Mouse (Mus musculus) lung, embryonic 16.5 days (tissue): ENCODE results near the gene Cdh1. TPM values are rescaled to one million over a fixed set of nuclear protein-coding genes. Genes with fewer than 3 reads are reported as not detected.
A peak's percentile ranks its signal among the peaks of the same experiment; 100 is the strongest.
"Not testable (repeated sequence)": the region's sequence is repeated elsewhere in the genome, so short reads cannot be mapped to it uniquely, and the experiment has no call there.

Experiments used
- ATAC-seq: fragments of 200-750 bp; cut with Nextera tagmentation; 2 replicates; pipeline ENCODE4 v1.8.0; 2017; ENCODE audit warnings: low read depth, mild to moderate bottlenecking, moderate library complexity
- H3K27ac ChIP-seq: fragments of 300-500 bp; sonication (generic); 2 replicates; pipeline ENCODE4 v1.5.1; 2014; ENCODE audit warnings: mild to moderate bottlenecking, control low read depth, low read length
- H3K27me3 ChIP-seq: fragments of 300-500 bp; sonication (generic); 2 replicates; pipeline ENCODE4 v1.6.1; 2014; ENCODE audit warnings: low read depth, low read length, mixed read lengths; ENCODE audit not compliant: control insufficient read depth, insufficient read depth
- H3K36me3 ChIP-seq: fragments of 300-500 bp; sonication (generic); 2 replicates; pipeline ENCODE4 v1.6.1; 2014; ENCODE audit warnings: low read length; ENCODE audit not compliant: control insufficient read depth, insufficient read depth
- H3K4me1 ChIP-seq: fragments of 300-500 bp; sonication (generic); replicated peaks from 2 replicates; pipeline ENCODE4 v1.6.1; 2014; ENCODE audit warnings: low read length, mixed read lengths; ENCODE audit not compliant: control insufficient read depth, insufficient read depth
- H3K4me2 ChIP-seq: fragments of 300-500 bp; sonication (generic); 2 replicates; pipeline ENCODE4 v1.6.1; 2014; ENCODE audit warnings: low read depth, low read length, control low read depth
- H3K4me3 ChIP-seq: fragments of 300-500 bp; sonication (generic); 2 replicates; pipeline ENCODE4 v1.5.1; 2014; ENCODE audit warnings: mild to moderate bottlenecking, low read length, control low read depth
- H3K9ac ChIP-seq: fragments of 300-500 bp; sonication (generic); 2 replicates; pipeline ENCODE4 v1.6.1; 2014; ENCODE audit warnings: low read length, control low read depth
- H3K9me3 ChIP-seq: fragments of 300-500 bp; sonication (generic); 2 replicates; pipeline ENCODE4 v1.6.1; 2016; ENCODE audit warnings: low read length; ENCODE audit not compliant: control insufficient read depth
- WGBS: fragments of 180-500 bp; shearing (Covaris S2); extraction: QIAGEN DNeasy Blood & Tissue Kit; methylation state at CpG from one replicate; pipeline ENCODE4 v1.1.7; 2014; 5-methylcytosine and 5-hydroxymethylcytosine counted together
- polyA plus RNA-seq: library from polyadenylated mRNA; unstranded; fragments of >200 nt; fragmentation: Nextera tagmentation; extraction: Ambion mirVana; gene quantifications from 2 replicates; pipeline ENCODE4 v1.2.1, GENCODE M21; 2015

Gene Cdh1
- polyA plus RNA-seq, 1 experiment from 2014 or later: 162 TPM

DNA sequence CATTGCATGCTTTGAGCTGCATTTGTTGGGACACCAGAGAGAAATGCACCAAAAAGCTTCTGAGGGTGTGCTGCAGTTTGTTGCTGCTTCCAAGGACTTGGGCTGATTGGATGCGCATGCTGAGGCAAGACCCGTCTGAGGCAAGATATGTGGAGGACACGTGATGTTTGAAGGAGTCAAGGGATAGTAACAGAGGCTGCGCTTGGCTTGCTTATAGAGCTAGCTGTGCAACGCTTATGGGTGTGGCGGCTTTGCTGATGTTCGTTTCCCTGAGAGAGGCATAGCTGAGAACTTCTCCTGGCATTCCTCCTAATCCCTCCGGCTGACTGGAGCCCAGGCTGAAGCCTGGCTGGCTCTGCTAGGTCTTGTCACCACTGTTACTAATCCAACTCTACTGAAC lies 16.3 kb upstream of the Cdh1 start:
- Histone ChIP-seq H3K4me2 (no peak overlapping the region), H3K4me1 (peaks cover 4% of the 10 kb centered on the region; the same call in 1 of the 2 replicates), H3K36me3 (no peaks in the 10 kb centered on the region), H3K4me3 (no peak overlapping the region), H3K9me3 (no peaks in the 10 kb centered on the region), H3K27me3 (no peaks in the 10 kb centered on the region), H3K9ac (no peak overlapping the region), H3K27ac (no peak overlapping the region)
- no peak for ATAC-seq
- 79% methylated on average over 8 of the region's 8 CpGs for WGBS

DNA sequence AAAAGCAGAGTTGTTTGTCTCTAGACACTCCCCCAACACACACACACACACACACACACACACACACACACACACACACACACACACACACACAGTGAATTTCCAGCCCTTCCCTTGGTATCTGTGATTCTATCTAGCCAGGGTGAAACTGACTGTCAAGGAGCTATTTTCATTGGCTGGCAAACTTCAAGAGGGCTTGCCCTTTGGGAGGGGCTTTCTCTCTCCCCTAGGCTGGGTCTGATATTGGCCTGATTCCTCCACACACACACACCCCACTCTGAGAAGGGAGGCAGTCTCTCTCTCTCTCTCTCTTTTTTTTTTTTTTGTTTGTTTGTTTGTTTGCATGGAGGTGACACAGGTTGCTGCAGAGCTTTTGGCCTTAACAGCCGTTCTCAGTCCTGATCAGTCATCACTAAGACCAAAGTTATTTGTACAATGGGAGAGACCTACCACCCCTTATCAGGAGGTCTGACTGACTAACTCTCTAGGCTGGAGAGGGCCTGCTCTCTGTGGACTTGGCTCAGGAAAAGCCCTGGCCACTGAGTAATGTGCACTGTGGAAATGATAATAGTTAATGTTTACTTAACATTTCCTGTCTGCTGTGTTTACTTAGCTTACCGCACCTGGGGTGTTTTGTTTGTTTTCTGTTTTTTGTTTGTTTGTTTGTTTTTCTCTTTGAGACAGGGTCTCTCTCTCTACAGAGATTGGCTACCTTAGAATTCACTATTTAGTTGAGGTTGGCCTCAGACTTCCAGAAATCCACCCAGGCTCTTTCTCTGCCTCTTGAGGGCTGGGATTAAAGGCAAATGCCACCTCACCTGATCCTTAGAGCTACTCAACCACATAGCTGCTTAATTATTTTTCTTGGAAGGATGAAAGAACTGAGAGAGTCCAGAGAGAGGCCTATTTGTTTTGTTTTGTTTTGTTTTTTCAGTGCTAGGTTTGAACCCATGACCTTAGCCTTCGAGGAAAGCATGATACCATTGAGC lies 14.4 kb upstream of the Cdh1 start:
- Histone ChIP-seq H3K27me3 (no peaks in the 10 kb centered on the region), H3K27ac (no peak overlapping the region), H3K9me3 (no peaks in the 10 kb centered on the region), H3K4me3 (no peak overlapping the region), H3K4me1 (peaks cover 4% of the 10 kb centered on the region; the same call in 1 of the 2 replicates), H3K9ac (no peak overlapping the region), H3K4me2 (no peak overlapping the region), H3K36me3 (no peaks in the 10 kb centered on the region)
- no peak for ATAC-seq
- WGBS: 25% methylated on average over 3 of the region's 3 CpGs

DNA sequence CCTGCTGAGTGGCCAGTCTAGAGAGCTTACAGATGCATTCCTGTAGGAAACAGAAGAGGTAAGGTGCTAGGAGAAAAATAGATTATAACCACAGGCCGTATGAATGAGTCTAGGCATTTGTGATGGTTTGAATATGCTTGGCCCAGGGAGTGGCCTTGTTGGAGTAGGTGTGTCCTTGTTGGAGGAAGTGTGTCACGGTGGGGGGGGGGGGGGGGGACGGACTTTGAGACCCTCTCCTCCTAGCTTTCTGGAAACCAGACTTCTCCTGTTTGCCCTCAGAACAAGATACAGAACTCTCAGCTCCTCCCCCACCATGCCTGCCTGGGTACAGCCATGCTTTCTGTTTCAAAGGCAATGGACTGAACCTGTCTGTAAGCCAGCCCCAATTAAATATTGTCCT lies 10.7 kb upstream of the Cdh1 start:
- no peak overlapping the region for H3K9ac ChIP-seq
- H3K27ac ChIP-seq: no peak overlapping the region
- no peaks in the 10 kb centered on the region for H3K9me3 ChIP-seq
- no peaks in the 10 kb centered on the region for H3K4me1 ChIP-seq
- no peaks in the 10 kb centered on the region for H3K36me3 ChIP-seq
- no peaks in the 10 kb centered on the region for H3K27me3 ChIP-seq
- ATAC-seq: no peak
- no peak overlapping the region for H3K4me2 ChIP-seq
- WGBS: 56% methylated on average over 3 of the region's 3 CpGs
- H3K4me3 ChIP-seq: no peak overlapping the region

DNA sequence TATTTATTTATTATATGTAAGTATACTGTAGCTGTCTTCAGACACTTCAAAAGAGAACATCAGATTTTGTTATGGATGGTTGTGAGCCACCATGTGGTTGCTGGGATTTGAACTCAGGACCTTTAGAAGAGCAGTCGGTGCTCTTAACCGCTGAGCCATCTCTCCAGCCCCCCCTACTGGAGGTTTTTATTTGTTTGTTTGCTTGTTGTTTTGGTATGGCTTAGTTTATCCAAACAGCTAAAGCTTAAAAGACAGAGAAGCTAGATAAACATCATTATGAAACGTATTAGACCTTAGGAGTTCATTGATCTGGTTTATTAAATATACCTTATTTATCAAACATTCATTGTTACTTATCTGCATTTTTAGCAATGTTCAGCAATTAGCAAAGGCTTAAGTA lies 7.5 kb upstream of the Cdh1 start:
- WGBS: 87% methylated on average over 3 of the region's 3 CpGs
- not testable (repeated sequence) for H3K9ac ChIP-seq, H3K27ac ChIP-seq, H3K4me1 ChIP-seq, H3K4me2 ChIP-seq, H3K9me3 ChIP-seq, ATAC-seq, H3K36me3 ChIP-seq, H3K27me3 ChIP-seq, H3K4me3 ChIP-seq

DNA sequence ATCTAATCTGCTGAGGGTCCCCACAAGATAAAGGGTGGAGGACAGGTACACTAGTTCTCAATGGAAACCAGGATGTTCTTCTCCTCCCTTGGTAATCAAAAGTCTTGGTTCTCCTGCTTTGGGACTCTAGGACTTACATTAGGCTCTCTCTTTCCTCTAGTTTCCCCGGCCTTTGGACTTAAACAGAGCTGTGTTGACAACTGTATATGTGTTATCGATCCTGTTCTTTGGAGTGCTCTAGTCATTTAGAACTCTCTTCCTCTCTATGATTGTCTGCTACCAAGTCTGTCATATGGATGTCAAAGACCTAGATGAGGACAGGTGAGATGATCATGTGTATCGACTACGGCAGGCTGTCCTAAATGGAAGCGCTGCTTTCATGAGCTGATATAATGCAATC lies 6.1 kb upstream of the Cdh1 start:
- Histone ChIP-seq H3K9me3 (no peaks in the 10 kb centered on the region), H3K27me3 (peaks cover 4% of the 10 kb centered on the region; the same call in 1 of the 2 replicates), H3K36me3 (no peaks in the 10 kb centered on the region), H3K4me3 (no peak overlapping the region), H3K9ac (no peak overlapping the region), H3K27ac (no peak overlapping the region), H3K4me2 (no peak overlapping the region), H3K4me1 (no peaks in the 10 kb centered on the region)
- ATAC-seq: no peak
- WGBS: 95% methylated on average over 5 of the region's 5 CpGs

DNA sequence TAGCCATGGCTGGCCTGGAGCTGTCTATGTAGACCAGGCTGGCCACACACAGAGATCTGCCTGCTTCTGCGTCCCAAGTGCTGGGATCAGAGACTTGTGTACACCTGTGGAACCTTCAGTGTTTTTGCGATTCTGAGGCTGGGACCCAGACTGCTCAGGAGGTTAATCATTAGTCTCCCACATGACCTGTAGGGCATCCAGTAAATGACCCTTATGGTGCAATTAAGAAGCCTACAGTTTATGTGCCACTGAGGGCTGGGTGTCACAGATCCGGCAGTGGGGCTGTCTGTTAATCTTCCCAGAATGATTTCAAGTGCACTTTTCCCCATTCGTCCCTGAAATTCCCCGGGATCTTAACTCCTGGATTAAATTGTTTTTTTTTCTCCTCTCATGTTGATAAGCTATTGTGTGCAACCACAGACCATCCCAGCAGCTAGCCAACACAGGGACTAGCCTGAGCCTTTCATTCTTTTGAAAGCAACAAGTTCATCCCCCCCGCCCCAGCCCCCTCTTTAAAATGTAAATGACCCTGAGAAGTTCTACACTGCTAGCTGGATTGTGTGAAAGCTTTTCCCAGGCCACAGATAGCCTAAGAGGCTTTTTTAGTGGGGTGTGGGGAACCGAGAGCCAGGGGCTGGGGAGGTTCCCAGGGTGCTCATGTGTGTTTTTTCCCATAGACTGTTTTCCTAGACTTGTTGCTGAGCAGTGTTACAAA lies 3.7 kb upstream of the Cdh1 start:
- Histone ChIP-seq H3K4me1 (0 out of 2 replicates have a peak, but pooled peaks cover 2% of the 10 kb centered on the region), H3K9ac (no peak overlapping the region), H3K27ac (no peak overlapping the region), H3K27me3 (peaks cover 25% of the 10 kb centered on the region), H3K36me3 (no peaks in the 10 kb centered on the region), H3K4me2 (no peak overlapping the region), H3K9me3 (no peaks in the 10 kb centered on the region), H3K4me3 (no peak overlapping the region)
- WGBS: 35% methylated on average over 7 of the region's 7 CpGs
- no peak for ATAC-seq

DNA sequence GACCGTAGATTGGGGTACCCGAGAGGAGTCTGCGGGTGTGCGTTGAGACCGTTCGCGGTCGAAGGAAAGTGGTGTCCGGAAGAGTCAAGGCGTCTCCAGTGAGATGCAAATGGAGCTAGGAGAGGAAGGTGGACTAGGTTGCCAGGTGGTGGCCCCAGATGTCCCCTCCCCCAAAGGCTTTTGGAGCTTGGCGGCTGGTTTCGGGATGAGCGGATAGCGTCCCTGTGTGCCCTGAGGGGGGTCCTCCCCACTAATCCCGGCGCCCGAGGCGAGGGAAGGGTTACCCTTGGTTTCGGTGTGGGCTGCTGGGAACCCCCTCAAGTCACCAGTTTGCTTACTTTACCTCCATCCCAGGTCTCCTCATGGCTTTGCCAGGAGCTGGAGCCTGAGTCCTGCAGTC lies 782 bp downstream of the Cdh1 start:
- Histone ChIP-seq H3K4me1 (peaks cover 6% of the 10 kb centered on the region), H3K27me3 (peaks cover 32% of the 10 kb centered on the region), H3K9ac (peak overlapping the region; percentile 76), H3K4me2 (peak overlapping the region; percentile 62), H3K27ac (peak overlapping the region; percentile 91), H3K4me3 (peak overlapping the region; percentile 61), H3K36me3 (no peaks in the 10 kb centered on the region), H3K9me3 (no peaks in the 10 kb centered on the region)
- ATAC-seq: no peak
- WGBS: 1% methylated on average over 19 of the region's 19 CpGs

DNA sequence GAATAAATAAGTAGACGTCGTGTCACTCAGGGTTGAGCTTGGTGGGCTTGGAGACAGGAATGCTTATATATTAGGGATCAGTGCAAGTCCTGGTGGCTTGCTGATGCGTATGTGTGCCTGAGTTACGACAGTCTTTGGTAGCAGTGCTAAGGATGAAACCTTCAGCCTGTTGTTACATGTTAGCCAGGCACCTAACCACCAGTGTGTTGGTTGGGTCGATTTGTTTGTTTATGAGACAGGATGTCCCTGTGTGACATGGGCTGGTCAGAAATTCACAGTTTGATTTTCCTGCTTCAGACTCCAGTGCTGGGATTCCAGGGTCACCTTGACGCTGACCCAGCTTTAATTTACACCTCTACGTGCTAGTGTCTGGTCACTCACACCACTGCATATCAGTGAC lies 2.5 kb downstream of the Cdh1 start:
- Histone ChIP-seq H3K36me3 (no peaks in the 10 kb centered on the region), H3K4me3 (no peak overlapping the region; the same call in 1 of the 2 replicates), H3K9ac (no peak overlapping the region), H3K4me1 (peaks cover 17% of the 10 kb centered on the region), H3K27me3 (peaks cover 32% of the 10 kb centered on the region), H3K4me2 (peak overlapping the region; percentile 47), H3K27ac (no peak overlapping the region), H3K9me3 (no peaks in the 10 kb centered on the region)
- WGBS: 37% methylated on average over 7 of the region's 7 CpGs
- ATAC-seq: no peak

DNA sequence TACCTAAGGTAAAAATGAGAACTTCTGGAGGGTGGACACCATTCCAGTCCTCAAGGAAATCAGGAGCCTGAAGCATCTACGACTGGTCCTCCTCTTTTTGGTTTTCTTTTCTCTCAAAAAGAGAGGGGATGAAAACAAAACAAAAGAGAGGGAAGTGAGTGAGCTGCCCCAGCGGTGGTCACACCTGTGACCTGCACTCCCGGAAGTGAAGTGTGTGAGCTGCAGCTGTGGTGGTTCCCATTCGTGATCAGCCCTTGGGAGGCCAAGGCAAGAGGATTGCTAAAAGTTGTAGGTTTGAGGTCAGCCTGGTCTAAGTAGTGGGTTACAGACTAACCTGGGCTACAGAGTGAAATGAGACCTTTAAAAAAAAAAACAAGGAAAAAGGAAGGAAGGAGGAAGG lies 3.0 kb downstream of the Cdh1 start:
- no peaks in the 10 kb centered on the region for H3K9me3 ChIP-seq
- no peak overlapping the region for H3K9ac ChIP-seq
- 22% methylated on average over 4 of the region's 4 CpGs for WGBS
- H3K27me3 ChIP-seq: peaks cover 32% of the 10 kb centered on the region
- H3K4me2 ChIP-seq: peak overlapping the region; percentile 47
- no peak overlapping the region for H3K4me3 ChIP-seq
- ATAC-seq: no peak
- H3K27ac ChIP-seq: no peak overlapping the region
- H3K36me3 ChIP-seq: no peaks in the 10 kb centered on the region
- H3K4me1 ChIP-seq: peaks cover 17% of the 10 kb centered on the region
